Mouse (Mus musculus): ENCODE results near the gene Neurl4. TPM values are rescaled to one million over a fixed set of nuclear protein-coding genes. Genes with fewer than 3 reads are reported as not detected.

The Neurl4 gene
- polyA plus RNA-seq (2012; rRNA removed): 86.7 and 121 TPM in 2 replicates

DNA sequence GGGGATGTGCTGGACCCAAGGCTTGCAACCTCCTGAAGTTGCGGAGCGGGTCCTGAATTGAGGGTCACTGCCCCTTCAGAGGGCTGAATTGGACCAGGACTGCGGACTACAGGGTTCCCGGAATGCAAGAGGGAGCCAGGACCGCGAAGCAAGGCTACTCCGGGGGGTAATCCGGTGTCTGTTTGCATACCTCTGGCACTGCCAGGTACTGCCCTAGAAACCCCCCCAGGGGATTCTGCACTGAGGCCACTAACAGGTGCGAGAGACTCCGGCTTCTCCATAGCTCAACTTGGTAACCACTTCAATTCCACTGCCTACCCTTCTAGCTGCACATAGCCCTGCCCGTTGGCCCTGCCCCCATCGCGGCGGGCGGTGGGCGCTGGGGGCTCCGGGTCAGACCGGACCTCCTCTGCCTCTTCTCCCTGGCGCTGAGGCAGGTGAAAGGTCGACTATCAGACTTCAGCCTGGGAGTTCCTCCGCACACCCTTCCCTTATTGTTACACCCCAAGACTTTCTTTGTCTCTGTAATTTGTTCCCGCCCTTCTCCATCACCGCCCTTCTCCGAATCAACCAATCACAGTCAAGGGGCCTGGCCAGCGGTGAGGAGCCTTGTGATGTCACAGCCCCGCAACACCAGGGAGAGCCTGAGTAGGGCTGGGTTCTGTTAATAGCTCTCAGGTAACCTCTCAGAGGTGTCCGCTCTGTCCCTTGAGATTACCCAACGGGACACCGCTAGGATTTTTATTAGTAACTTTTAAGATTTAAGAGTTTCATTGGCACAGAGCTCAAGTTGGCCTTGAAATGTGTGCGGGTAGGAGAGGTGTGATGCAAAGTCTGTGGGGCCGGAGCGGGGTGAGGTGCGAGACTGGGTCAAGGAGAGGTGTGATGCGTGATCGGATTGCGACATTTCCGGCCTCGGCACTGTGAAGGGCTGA, at the start of gene Neurl4, which contains the start of gene 2810408A11Rik:
Gene Neurl4 (plus strand): TSS at position 602 of the 935 bp plus-strand sequence.
Gene 2810408A11Rik (minus strand): TSS at position 517 of the 935 bp plus-strand sequence.

DNA sequence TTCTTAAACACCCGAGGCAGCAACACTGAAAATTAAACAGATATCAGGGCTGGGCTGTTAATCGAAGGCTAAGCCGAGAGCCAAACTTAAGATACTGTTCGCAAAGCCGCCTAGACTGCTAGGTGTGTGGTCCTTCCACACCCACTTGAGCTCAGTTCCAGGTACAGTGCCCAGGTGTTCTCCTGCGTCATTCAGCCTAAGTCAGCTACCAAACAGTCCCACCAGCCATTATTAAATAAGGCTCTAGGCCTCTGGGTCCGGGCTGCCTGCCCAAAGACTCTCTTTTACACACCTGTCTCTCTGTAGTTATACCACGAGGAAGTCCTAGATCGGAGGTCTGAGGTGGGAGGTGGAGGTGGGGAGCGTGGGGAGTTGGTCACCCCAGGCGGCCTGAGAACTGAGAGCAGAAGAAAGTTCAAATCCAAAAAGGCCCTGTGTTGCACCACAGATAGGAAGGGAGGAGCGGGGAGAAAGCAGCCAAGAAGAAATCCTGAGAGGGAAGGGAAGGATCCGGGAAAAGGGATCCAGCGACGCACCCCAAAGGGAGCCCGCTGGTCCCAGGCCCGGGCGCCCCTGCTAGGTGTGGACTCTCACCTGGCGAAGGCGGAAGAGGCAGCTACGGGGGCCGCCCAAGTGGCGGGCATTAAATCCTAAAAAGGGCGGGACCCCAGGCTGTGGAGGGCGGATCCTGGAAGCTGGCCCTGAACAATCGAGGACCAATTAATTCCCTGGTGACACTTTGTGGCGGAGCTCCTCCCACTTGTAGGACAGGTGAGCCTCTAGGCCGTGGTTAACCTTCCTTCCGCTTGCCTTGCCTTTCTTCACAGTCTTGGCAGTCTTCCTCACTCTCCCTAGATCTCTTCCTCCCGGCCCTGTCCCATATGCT, 42.5 kb upstream of the Neurl4 start, which contains the start of gene Tnk1:
Gene Tnk1 (minus strand): TSS at position 618 of the 886 bp plus-strand sequence.

DNA sequence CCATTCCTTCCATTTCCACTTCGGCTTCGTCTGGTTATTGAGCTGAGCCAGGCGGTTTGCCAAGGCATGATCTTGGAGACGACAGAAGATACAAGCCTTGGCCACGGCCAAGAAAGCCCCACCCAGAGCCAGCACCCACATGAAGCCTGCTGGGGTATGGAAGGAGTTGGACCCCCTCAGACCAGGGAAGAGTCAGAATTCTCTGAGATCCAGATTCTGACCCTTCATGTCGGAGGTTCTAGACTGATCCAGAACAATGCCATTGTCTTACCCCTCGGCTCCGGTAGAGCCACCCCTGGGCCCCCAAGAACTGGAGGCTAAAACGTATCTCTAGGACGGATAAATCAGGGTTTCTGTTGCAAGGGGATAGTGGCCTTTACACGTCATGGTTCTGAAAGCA, 23.0 kb upstream of the Neurl4 start, which contains the start of gene Tmem95:
Gene Tmem95 (minus strand): TSS at position 141 of the 400 bp plus-strand sequence.

DNA sequence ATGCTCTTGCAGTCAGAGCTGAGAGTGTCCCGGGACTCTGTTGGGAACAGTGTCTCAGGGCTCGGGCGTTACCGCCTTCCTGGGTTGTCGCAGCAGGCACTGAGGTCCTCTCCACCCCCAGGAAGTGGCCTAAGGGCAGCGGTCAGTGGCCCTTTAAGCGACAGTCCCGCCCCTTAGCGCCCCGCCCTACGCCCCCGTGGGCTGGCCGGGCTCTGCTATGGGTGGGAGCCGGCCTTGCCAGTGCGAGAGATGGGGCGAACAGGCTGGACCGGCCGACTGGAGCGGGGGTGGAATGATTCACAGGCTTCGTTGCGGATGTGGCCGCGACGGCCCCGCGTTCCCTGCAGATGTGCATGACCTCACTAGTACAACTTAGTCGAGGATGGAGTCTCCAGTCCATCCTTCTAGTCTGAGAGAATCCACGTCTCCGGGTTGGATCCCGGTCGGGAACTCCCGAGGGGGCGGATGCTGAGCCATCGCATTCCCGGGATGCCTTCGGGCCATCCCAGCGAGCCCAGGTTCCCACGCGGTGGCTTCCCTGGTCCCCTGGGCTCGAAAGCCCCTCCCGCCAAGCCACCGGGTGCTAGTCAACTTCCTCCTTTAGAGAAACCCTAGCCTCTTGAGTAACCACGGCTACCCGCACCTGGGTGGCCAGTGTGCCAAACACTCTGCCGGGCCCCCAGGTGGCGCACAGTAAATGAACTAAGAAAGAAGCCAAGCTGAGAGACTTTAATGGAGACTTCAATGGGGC, 19.8 kb upstream of the Neurl4 start, which contains the start of gene Kctd11:
Gene Kctd11 (minus strand): TSS at position 554 of the 751 bp plus-strand sequence.

DNA sequence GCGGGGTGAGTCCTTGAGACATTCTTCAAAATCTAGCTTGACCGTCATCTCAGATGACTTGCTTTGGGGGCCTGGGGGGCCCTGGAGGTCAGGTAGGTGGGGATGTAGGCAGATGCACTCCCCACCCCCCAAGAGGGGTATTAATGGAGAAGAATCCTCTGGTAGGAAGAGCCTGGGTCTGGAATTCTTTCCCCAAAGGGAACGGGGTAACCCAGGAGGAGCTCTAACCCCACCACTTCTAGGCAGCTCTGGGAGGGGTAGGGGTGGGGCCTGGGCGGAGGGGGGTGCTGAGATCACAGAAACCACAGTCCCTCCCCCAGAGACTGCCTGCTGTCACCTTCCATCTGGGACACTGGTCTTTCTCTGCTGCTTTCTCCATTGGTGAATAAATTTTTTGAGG, 5.6 kb upstream of the Neurl4 start, which contains the start of gene Acap1:
Gene Acap1 (minus strand): TSS at position 249 of the 400 bp plus-strand sequence.

DNA sequence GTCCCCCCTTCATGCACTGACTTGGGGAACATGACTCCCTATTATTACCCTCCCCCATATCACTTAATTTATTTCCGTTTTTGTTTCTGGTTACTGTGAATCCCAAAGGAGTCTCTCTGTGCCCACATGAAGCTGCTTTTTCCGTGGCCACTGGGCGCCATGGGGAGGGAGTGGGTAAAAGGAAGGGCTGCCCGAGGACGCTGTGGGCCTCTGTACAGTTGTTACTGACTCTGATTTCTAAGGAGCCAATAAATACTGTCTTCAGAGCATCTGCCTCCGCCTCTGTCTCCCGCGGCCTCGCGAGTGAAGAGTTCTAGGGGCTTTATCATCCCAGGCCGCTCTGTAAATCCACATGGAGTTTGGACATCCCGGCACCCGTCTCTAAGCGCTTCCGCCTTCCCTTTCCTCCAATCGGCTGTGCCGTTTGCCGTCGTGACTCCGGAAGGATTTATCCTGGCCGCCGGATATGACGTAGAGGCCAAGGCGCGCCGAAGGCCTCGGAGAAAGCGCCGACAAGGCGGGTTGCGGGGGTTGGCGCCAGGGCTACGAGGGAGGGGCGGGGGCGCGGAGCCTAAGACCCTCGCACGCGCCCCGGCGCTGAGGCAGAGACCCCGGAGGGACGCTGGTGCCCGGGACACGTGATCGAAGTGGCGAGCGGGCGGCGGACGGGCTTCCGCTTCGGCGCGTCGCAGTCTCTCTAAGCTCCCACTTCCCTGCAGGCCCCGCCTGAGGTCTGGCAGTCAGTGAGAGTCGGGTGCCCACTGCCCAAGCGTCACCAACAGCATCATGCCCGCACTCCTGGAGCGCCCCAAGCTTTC, 12.9 kb downstream of the Neurl4 start, which contains the start of gene Gps2:
Gene Gps2 (plus strand): TSS at position 335 of the 818 bp plus-strand sequence.

DNA sequence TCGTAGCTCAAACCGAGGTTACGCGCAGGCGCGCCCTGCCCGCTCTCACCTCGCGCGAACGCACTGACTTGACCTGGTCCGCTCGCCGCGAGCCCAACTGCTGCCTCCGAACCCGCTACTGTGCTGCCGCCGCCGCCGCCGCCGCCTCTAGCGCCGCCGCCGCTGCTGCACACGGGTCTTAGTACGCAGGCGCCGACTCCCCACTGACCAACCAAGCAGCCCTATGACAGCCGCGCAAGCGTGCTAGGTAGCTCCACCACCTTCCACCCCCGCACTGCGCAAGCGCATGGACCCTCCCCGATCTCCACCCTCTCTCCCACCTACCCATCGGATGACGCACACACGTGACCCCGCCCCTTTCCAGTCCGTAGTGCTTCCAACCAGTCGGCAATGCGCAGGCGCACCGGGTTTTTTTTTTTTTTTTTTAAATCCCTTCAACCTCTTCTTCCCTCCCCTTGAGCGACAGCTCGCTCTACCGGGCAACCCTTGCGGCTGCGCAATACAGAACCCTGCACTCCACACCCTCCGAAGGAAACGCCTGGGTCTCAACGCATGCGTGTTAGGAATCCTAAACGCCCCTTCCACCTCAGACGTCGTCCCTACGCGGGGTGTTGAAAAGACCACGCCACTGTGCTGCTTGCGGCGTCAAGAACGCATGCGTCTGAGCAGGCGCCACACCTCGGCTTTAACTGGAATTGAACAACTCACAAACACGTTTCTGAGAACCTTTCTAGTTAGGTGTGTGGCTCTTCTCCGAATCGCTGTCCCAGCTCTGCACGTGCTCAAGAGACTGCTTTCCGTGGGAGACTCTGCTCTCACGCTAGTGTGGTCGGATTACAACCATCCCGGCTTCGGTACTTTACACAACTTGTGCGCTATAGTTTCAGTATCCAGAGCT, 20.5 kb downstream of the Neurl4 start, which contains the start of gene Eif5a:
Gene Eif5a (minus strand): TSS at position 845 of the 898 bp plus-strand sequence.

DNA sequence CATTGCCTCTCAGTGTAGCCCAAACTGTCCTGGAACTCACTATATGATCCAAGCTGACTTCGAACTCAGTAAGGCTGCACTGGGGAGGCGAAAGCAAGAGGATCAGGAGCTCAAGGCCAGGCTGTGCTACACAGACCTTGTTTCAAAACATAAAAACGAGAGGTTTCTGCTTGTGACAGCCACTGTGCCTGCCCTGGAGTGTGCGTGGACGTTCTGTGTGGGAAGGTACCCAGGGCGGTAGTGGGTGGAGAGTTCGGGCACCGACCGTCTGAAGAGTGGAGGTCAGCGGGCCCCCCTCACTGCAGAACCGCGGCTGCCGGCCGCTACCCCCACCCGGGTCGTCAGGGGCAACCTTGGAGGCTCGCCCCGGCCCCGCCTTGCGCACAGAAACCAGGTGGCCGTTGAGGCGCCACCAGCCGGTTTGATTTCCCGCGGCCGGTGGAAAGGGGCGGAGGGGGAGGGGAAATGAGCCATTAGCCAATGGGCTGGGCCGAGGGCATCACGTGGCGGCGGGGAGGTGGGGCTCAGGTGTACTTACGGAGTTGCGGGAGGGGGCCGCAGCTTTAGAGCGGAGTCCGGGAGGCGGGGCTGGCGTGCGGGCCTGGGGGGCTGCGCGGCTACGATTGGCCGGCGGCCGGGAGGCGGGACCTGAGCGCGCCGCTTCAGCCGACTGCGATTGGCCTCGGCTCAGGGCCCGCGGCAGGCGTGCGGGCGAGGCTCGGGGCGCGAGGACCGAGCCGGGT, 34.4 kb downstream of the Neurl4 start, which contains the start of gene Ybx2:
Gene Ybx2 (plus strand): TSS at position 660 of the 743 bp plus-strand sequence.

DNA sequence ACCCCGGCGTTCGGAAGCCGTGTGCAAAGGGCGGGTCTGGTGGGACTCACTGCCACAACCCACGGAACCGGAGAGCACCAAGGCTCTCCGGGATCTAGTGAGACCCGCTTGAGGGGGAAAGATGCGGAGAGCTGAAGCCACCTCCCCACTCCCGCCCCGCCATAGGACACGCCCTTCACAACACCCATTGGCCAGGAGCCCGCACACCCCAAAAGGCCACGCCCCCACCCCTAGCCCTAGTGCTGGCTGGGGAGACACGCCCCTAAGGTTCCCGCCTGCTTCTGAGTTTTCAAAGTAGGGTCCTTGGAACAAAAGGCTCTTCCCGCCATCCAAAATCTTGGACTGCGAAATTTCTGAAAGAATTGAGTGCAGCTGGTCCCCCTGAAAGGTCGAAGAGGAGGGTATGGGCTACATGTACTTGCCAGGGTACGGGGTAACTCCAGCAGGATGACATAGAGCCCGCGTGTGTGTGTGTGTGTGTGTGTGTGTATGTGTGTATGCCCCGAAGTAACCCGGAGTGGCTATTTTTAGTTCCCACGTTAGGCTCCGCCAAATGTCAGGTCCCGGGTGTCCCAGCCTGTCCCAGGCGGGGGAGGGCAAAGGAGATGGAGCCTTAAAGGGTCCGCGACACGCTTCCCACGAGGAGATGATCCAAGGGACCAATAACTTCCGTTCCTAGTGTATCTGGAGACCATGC, 47.3 kb downstream of the Neurl4 start, which contains the start of gene Slc2a4:
Gene Slc2a4 (minus strand): TSS at position 123 of the 697 bp plus-strand sequence.

Other genes with a start within 250 kb of the Neurl4 start
- 0.12 and 0.22 TPM in 2 replicates for gene Sox15, start 245.8 kb upstream of the Neurl4 start, polyA plus RNA-seq (2012; rRNA removed)
- 97.0 and 101 TPM in 2 replicates for gene Mpdu1, start 238.4 kb upstream of the Neurl4 start, polyA plus RNA-seq (2012; rRNA removed)
- gene Cd68, start 234.9 kb upstream of the Neurl4 start, polyA plus RNA-seq (2012; rRNA removed): 4.7 and 9.4 TPM in 2 replicates
- 1,301 and 1,419 TPM in 2 replicates for gene Eif4a1, start 228.6 kb upstream of the Neurl4 start, polyA plus RNA-seq (2012; rRNA removed)
- 92.5 and 186 TPM in 2 replicates for gene Senp3, start 219.0 kb upstream of the Neurl4 start, polyA plus RNA-seq (2012; rRNA removed)
- gene Tnfsf13, start 215.3 kb upstream of the Neurl4 start, polyA plus RNA-seq (2012; rRNA removed): 0.29 and 0.97 TPM in 2 replicates
- gene Tnfsf12, start 205.2 kb upstream of the Neurl4 start, polyA plus RNA-seq (2012; rRNA removed): 4.4 and 4.9 TPM in 2 replicates
- 1.7 and 2.3 TPM in 2 replicates for gene Tnfsfm13, start 205.0 kb upstream of the Neurl4 start, polyA plus RNA-seq (2012; rRNA removed)
- 48.6 and 79.6 TPM in 2 replicates for gene Polr2a, start 142.4 kb upstream of the Neurl4 start, polyA plus RNA-seq (2012; rRNA removed)
- gene Slc35g3, start 139.1 kb upstream of the Neurl4 start, polyA plus RNA-seq (2012; rRNA removed): 0.16 and 0.30 TPM in 2 replicates
- 4.7 and 5.0 TPM in 2 replicates for gene Zbtb4, start 135.2 kb upstream of the Neurl4 start, polyA plus RNA-seq (2012; rRNA removed)
- 1.7 and 15.7 TPM in 2 replicates for gene Chrnb1, start 105.1 kb upstream of the Neurl4 start, polyA plus RNA-seq (2012; rRNA removed)
- 4.7 and 7.5 TPM in 2 replicates for gene Fgf11, start 99.2 kb upstream of the Neurl4 start, polyA plus RNA-seq (2012; rRNA removed)
- 0.19 and 0.27 TPM in 2 replicates for gene Tmem102, start 95.4 kb upstream of the Neurl4 start, polyA plus RNA-seq (2012; rRNA removed)
- not detected in 2 replicates for gene Gm39566, start 85.8 kb upstream of the Neurl4 start, polyA plus RNA-seq (2012; rRNA removed)
- gene Spem2, start 82.6 kb upstream of the Neurl4 start, polyA plus RNA-seq (2012; rRNA removed): not detected in 2 replicates
- gene Spem1, start 78.9 kb upstream of the Neurl4 start, polyA plus RNA-seq (2012; rRNA removed): 0.80 and 0.86 TPM in 2 replicates
- gene Nlgn2, start 63.3 kb upstream of the Neurl4 start, polyA plus RNA-seq (2012; rRNA removed): 70.3 and 84.9 TPM in 2 replicates
- gene Tmem256, start 62.6 kb upstream of the Neurl4 start, polyA plus RNA-seq (2012; rRNA removed): 137 and 187 TPM in 2 replicates
- 60.2 and 99.9 TPM in 2 replicates for gene Plscr3, start 54.7 kb upstream of the Neurl4 start, polyA plus RNA-seq (2012; rRNA removed)
- gene Tnk1, start 42.3 kb upstream of the Neurl4 start, polyA plus RNA-seq (2012; rRNA removed): 0.25 and 0.65 TPM in 2 replicates
- not detected in 2 replicates for gene Tmem95, start 23.1 kb upstream of the Neurl4 start, polyA plus RNA-seq (2012; rRNA removed)
- 2.3 and 2.9 TPM in 2 replicates for gene Kctd11, start 19.7 kb upstream of the Neurl4 start, polyA plus RNA-seq (2012; rRNA removed)
- gene Acap1, start 5.5 kb upstream of the Neurl4 start, polyA plus RNA-seq (2012; rRNA removed): 2.0 and 2.4 TPM in 2 replicates
- gene 2810408A11Rik, start 85 bp upstream of the Neurl4 start, polyA plus RNA-seq (2012; rRNA removed): 10.4 and 14.1 TPM in 2 replicates
- 71.0 and 88.1 TPM in 2 replicates for gene Gps2, start 12.8 kb downstream of the Neurl4 start, polyA plus RNA-seq (2012; rRNA removed)
- 1,164 and 1,181 TPM in 2 replicates for gene Eif5a, start 20.9 kb downstream of the Neurl4 start, polyA plus RNA-seq (2012; rRNA removed)
- 23.1 and 36.5 TPM in 2 replicates for gene Ybx2, start 34.7 kb downstream of the Neurl4 start, polyA plus RNA-seq (2012; rRNA removed)
- 10.3 and 24.4 TPM in 2 replicates for gene Slc2a4, start 47.1 kb downstream of the Neurl4 start, polyA plus RNA-seq (2012; rRNA removed)
- gene Cldn7, start 63.7 kb downstream of the Neurl4 start, polyA plus RNA-seq (2012; rRNA removed): 2.3 and 5.7 TPM in 2 replicates
- 88.4 and 139 TPM in 2 replicates for gene Ctdnep1, start 80.1 kb downstream of the Neurl4 start, polyA plus RNA-seq (2012; rRNA removed)
- 112 and 147 TPM in 2 replicates for gene Elp5, start 81.4 kb downstream of the Neurl4 start, polyA plus RNA-seq (2012; rRNA removed)
- gene Gabarap, start 90.1 kb downstream of the Neurl4 start, polyA plus RNA-seq (2012; rRNA removed): 303 and 380 TPM in 2 replicates
- 66.5 and 98.1 TPM in 2 replicates for gene Phf23, start 94.7 kb downstream of the Neurl4 start, polyA plus RNA-seq (2012; rRNA removed)
- gene Dvl2, start 99.5 kb downstream of the Neurl4 start, polyA plus RNA-seq (2012; rRNA removed): 32.7 and 40.0 TPM in 2 replicates
- 32.6 and 38.6 TPM in 2 replicates for gene Acadvl, start 114.3 kb downstream of the Neurl4 start, polyA plus RNA-seq (2012; rRNA removed)
- 71.2 and 101 TPM in 2 replicates for gene Dlg4, start 115.9 kb downstream of the Neurl4 start, polyA plus RNA-seq (2012; rRNA removed)
- 1.4 TPM in 2 replicates for gene Asgr1, start 153.0 kb downstream of the Neurl4 start, polyA plus RNA-seq (2012; rRNA removed)
- 0.49 and 0.56 TPM in 2 replicates for gene Asgr2, start 191.6 kb downstream of the Neurl4 start, polyA plus RNA-seq (2012; rRNA removed)
- 0.19 and 0.31 TPM in 2 replicates for gene Mgl2, start 229.3 kb downstream of the Neurl4 start, polyA plus RNA-seq (2012; rRNA removed)